Mouse (Mus musculus): ENCODE measurements at regions not wholly inside any gene's neighbourhood (a gene's known extent, or its start where the extent isn't known, plus 50 kb on each side); places are given as distances from the start of the nearest gene placed in this dataset.

- WGBS: 82% methylated on average over 3 of the region's 3 CpGs
- Histone ChIP-seq H3K4me1 (replicated peaks; ENCODE audit: control insufficient read depth, insufficient read depth, low read length) (no peaks in the 10 kb centered on the region), H3K4me2 (ENCODE audit: low read length) (no peak overlapping the region), H3K9ac (ENCODE audit: low read length) (no peak overlapping the region), H3K27ac (ENCODE audit: low read depth) (no peak overlapping the region), H3K4me3 (ENCODE audit: low read depth, low read length) (no peak overlapping the region), H3K36me3 (ENCODE audit: control insufficient read depth, insufficient read depth, low read length) (no peaks in the 10 kb centered on the region), H3K27me3 (replicated peaks; ENCODE audit: control insufficient read depth, insufficient read depth, low read length) (no peaks in the 10 kb centered on the region), H3K9me3 (ENCODE audit: control insufficient read depth, low read length) (no peaks in the 10 kb centered on the region)
- DNase-seq (ENCODE audit: low spot score) (no peak), ATAC-seq (replicated peaks; ENCODE audit: low FRiP score, low TSS enrichment, low read depth) (no peak)
These were observed 1223.4 kb upstream of the Flrt2 start for GRCm38 (mm10) chr12:94468609-94469008.

- Histone ChIP-seq H3K36me3 (ENCODE audit: control insufficient read depth, insufficient read depth, low read length) (no peaks in the 10 kb centered on the region), H3K9ac (ENCODE audit: low read length) (no peak overlapping the region), H3K4me3 (ENCODE audit: low read depth, low read length) (no peak overlapping the region), H3K27me3 (replicated peaks; ENCODE audit: control insufficient read depth, insufficient read depth, low read length) (no peaks in the 10 kb centered on the region), H3K27ac (ENCODE audit: low read depth) (no peak overlapping the region), H3K4me2 (ENCODE audit: low read length) (no peak overlapping the region), H3K4me1 (replicated peaks; ENCODE audit: control insufficient read depth, insufficient read depth, low read length) (no peaks in the 10 kb centered on the region), H3K9me3 (ENCODE audit: control insufficient read depth, low read length) (no peaks in the 10 kb centered on the region)
- ATAC-seq (replicated peaks; ENCODE audit: low FRiP score, low TSS enrichment, low read depth): no peak
- DNase-seq (ENCODE audit: low spot score): no peak
- 61% methylated on average over 2 of the region's 2 CpGs for WGBS
These were observed 1222.2 kb upstream of the Flrt2 start for GRCm38 (mm10) chr12:94469850-94470249.

GRCm38 (mm10) chr12:94470981-94471380 is 1221.0 kb upstream of the Flrt2 start:
- no peak overlapping the region for H3K4me3 ChIP-seq (ENCODE audit: low read depth, low read length)
- no peak overlapping the region for H3K27ac ChIP-seq (ENCODE audit: low read depth)
- no peaks in the 10 kb centered on the region for H3K9me3 ChIP-seq (ENCODE audit: control insufficient read depth, low read length)
- no peaks in the 10 kb centered on the region for H3K36me3 ChIP-seq (ENCODE audit: control insufficient read depth, insufficient read depth, low read length)
- no peak overlapping the region for H3K4me2 ChIP-seq (ENCODE audit: low read length)
- no peaks in the 10 kb centered on the region for H3K4me1 ChIP-seq (replicated peaks; ENCODE audit: control insufficient read depth, insufficient read depth, low read length)
- no peak overlapping the region for H3K9ac ChIP-seq (ENCODE audit: low read length)
- 51% methylated on average over 1 of the region's 1 CpGs for WGBS
- DNase-seq (ENCODE audit: low spot score) (no peak), ATAC-seq (replicated peaks; ENCODE audit: low FRiP score, low TSS enrichment, low read depth) (no peak)
- H3K27me3 ChIP-seq (replicated peaks; ENCODE audit: control insufficient read depth, insufficient read depth, low read length): no peaks in the 10 kb centered on the region

GRCm38 (mm10) chr12:94488721-94489120 is 1203.3 kb upstream of the Flrt2 start:
- no peaks in the 10 kb centered on the region for H3K27me3 ChIP-seq (replicated peaks; ENCODE audit: control insufficient read depth, insufficient read depth, low read length)
- no peaks in the 10 kb centered on the region for H3K4me1 ChIP-seq (replicated peaks; ENCODE audit: control insufficient read depth, insufficient read depth, low read length)
- no peak for ATAC-seq (replicated peaks; ENCODE audit: low FRiP score, low TSS enrichment, low read depth)
- H3K27ac ChIP-seq (ENCODE audit: low read depth): no peak overlapping the region
- no peaks in the 10 kb centered on the region for H3K9me3 ChIP-seq (ENCODE audit: control insufficient read depth, low read length)
- WGBS: 80% methylated on average over 2 of the region's 2 CpGs
- no peak overlapping the region for H3K9ac ChIP-seq (ENCODE audit: low read length)
- H3K36me3 ChIP-seq (ENCODE audit: control insufficient read depth, insufficient read depth, low read length): no peaks in the 10 kb centered on the region
- H3K4me2 ChIP-seq (ENCODE audit: low read length): no peak overlapping the region
- H3K4me3 ChIP-seq (ENCODE audit: low read depth, low read length): no peak overlapping the region
- no peak for DNase-seq (ENCODE audit: low spot score)

GRCm38 (mm10) chr12:94508099-94508498 is 1183.9 kb upstream of the Flrt2 start:
- no peak overlapping the region for H3K9ac ChIP-seq (ENCODE audit: low read length)
- 76% methylated on average over 7 of the region's 7 CpGs for WGBS
- H3K9me3 ChIP-seq (ENCODE audit: control insufficient read depth, low read length): no peaks in the 10 kb centered on the region
- H3K27ac ChIP-seq (ENCODE audit: low read depth): no peak overlapping the region
- H3K27me3 ChIP-seq (replicated peaks; ENCODE audit: control insufficient read depth, insufficient read depth, low read length): no peaks in the 10 kb centered on the region
- no peaks in the 10 kb centered on the region for H3K36me3 ChIP-seq (ENCODE audit: control insufficient read depth, insufficient read depth, low read length)
- ATAC-seq (replicated peaks; ENCODE audit: low FRiP score, low TSS enrichment, low read depth) (no peak), DNase-seq (ENCODE audit: low spot score) (no peak)
- H3K4me3 ChIP-seq (ENCODE audit: low read depth, low read length): no peak overlapping the region
- H3K4me1 ChIP-seq (replicated peaks; ENCODE audit: control insufficient read depth, insufficient read depth, low read length): no peaks in the 10 kb centered on the region
- H3K4me2 ChIP-seq (ENCODE audit: low read length): no peak overlapping the region

GRCm38 (mm10) chr12:94509855-94510254 is 1182.2 kb upstream of the Flrt2 start:
- no peak for ATAC-seq (replicated peaks; ENCODE audit: low FRiP score, low TSS enrichment, low read depth)
- no peaks in the 10 kb centered on the region for H3K36me3 ChIP-seq (ENCODE audit: control insufficient read depth, insufficient read depth, low read length)
- no peaks in the 10 kb centered on the region for H3K27me3 ChIP-seq (replicated peaks; ENCODE audit: control insufficient read depth, insufficient read depth, low read length)
- 25% methylated on average over 5 of the region's 5 CpGs for WGBS
- no peak for DNase-seq (ENCODE audit: low spot score)
- no peak overlapping the region for H3K4me2 ChIP-seq (ENCODE audit: low read length)
- no peak overlapping the region for H3K4me3 ChIP-seq (ENCODE audit: low read depth, low read length)
- no peaks in the 10 kb centered on the region for H3K4me1 ChIP-seq (replicated peaks; ENCODE audit: control insufficient read depth, insufficient read depth, low read length)
- H3K9me3 ChIP-seq (ENCODE audit: control insufficient read depth, low read length): no peaks in the 10 kb centered on the region
- no peak overlapping the region for H3K27ac ChIP-seq (ENCODE audit: low read depth)
- no peak overlapping the region for H3K9ac ChIP-seq (ENCODE audit: low read length)

GRCm38 (mm10) chr12:94544706-94545105 is 1147.3 kb upstream of the Flrt2 start:
- H3K27ac ChIP-seq (ENCODE audit: low read depth): no peak overlapping the region
- DNase-seq (ENCODE audit: low spot score) (no peak), ATAC-seq (replicated peaks; ENCODE audit: low FRiP score, low TSS enrichment, low read depth) (no peak)
- no peaks in the 10 kb centered on the region for H3K27me3 ChIP-seq (replicated peaks; ENCODE audit: control insufficient read depth, insufficient read depth, low read length)
- no peaks in the 10 kb centered on the region for H3K36me3 ChIP-seq (ENCODE audit: control insufficient read depth, insufficient read depth, low read length)
- 85% methylated on average over 7 of the region's 7 CpGs for WGBS
- no peak overlapping the region for H3K4me2 ChIP-seq (ENCODE audit: low read length)
- H3K4me3 ChIP-seq (ENCODE audit: low read depth, low read length): no peak overlapping the region
- H3K9me3 ChIP-seq (ENCODE audit: control insufficient read depth, low read length): no peaks in the 10 kb centered on the region
- H3K4me1 ChIP-seq (replicated peaks; ENCODE audit: control insufficient read depth, insufficient read depth, low read length): no peaks in the 10 kb centered on the region
- no peak overlapping the region for H3K9ac ChIP-seq (ENCODE audit: low read length)

GRCm38 (mm10) chr12:94560374-94561194 is 1131.4 kb upstream of the Flrt2 start:
- Histone ChIP-seq H3K4me2 (ENCODE audit: low read length) (no peak overlapping the region), H3K27me3 (replicated peaks; ENCODE audit: control insufficient read depth, insufficient read depth, low read length) (no peaks in the 10 kb centered on the region), H3K4me3 (ENCODE audit: low read depth, low read length) (no peak overlapping the region), H3K36me3 (ENCODE audit: control insufficient read depth, insufficient read depth, low read length) (no peaks in the 10 kb centered on the region), H3K27ac (ENCODE audit: low read depth) (no peak overlapping the region), H3K9me3 (ENCODE audit: control insufficient read depth, low read length) (no peaks in the 10 kb centered on the region), H3K9ac (ENCODE audit: low read length) (no peak overlapping the region), H3K4me1 (replicated peaks; ENCODE audit: control insufficient read depth, insufficient read depth, low read length) (no peaks in the 10 kb centered on the region)
- 82% methylated on average over 2 of the region's 2 CpGs for WGBS
- DNase-seq (ENCODE audit: low spot score) (no peak), ATAC-seq (replicated peaks; ENCODE audit: low FRiP score, low TSS enrichment, low read depth) (no peak)

GRCm38 (mm10) chr12:94574981-94575380 is 1117.0 kb upstream of the Flrt2 start:
- Histone ChIP-seq H3K4me2 (ENCODE audit: low read length) (no peak overlapping the region), H3K27ac (ENCODE audit: low read depth) (no peak overlapping the region), H3K27me3 (replicated peaks; ENCODE audit: control insufficient read depth, insufficient read depth, low read length) (no peaks in the 10 kb centered on the region), H3K9ac (ENCODE audit: low read length) (no peak overlapping the region), H3K4me1 (replicated peaks; ENCODE audit: control insufficient read depth, insufficient read depth, low read length) (no peaks in the 10 kb centered on the region), H3K4me3 (ENCODE audit: low read depth, low read length) (no peak overlapping the region), H3K36me3 (ENCODE audit: control insufficient read depth, insufficient read depth, low read length) (no peaks in the 10 kb centered on the region), H3K9me3 (ENCODE audit: control insufficient read depth, low read length) (no peaks in the 10 kb centered on the region)
- no peak for DNase-seq (ENCODE audit: low spot score)
- WGBS: 88% methylated on average over 2 of the region's 2 CpGs
- ATAC-seq (replicated peaks; ENCODE audit: low FRiP score, low TSS enrichment, low read depth): no peak
